8 mouse cellular contexts compared by ENCODE assay signal in the genomic region with DNA sequence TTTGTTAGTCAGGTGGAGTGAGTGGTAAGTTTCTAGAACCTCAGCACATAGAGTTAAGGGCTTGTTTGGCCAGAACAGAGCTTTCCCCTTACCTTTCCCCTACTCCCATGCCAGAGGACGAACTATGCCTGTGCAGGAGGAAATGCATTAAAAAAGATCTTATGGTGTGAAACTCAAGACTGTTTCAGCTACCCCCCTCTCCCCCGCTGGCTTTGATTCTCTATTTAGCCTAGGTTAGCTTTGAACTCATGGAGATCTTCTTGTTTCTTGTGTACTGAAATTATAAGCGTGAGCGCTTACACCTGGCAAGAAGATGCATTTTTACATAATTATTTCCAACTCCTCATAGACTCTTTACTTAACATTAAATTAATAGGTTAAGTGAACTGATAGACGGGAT. TPM values are rescaled to one million over a fixed set of nuclear protein-coding genes. Genes with fewer than 3 reads are reported as not detected.
DNase-seq lines count a peak whose midpoint lies in the region; ATAC-seq and TF ChIP-seq lines count a peak whose summit lies in the region.

No protein-coding gene starts in this region.

- peaks cover 26% of the 10 kb centered on the region for H3K4me1 ChIP-seq in erythroblast, embryonic 14.5 days (ENCODE audit: control insufficient read depth)
- peaks cover 2% of the 10 kb centered on the region; the same call in 1 of the 2 replicates for H3K4me1 ChIP-seq in testis, adult 2 months (ENCODE audit: control insufficient read depth, insufficient read depth, low read length)
- H3K4me1 ChIP-seq in liver, embryonic 12.5 days: peaks cover 17% of the 10 kb centered on the region

- no peak; the same call in 1 of the 2 replicates for ATAC-seq in erythroblast, adult 5-6 weeks (replicated peaks; ENCODE audit: low FRiP score, poor library complexity, severe bottlenecking)
- no peak for ATAC-seq in liver, embryonic 12.5 days
- no peak for ATAC-seq in granulocyte monocyte progenitor cell, adult 5-6 weeks (replicated peaks; ENCODE audit: poor library complexity, severe bottlenecking)

- no peaks in the 10 kb centered on the region for H3K9me3 ChIP-seq in erythroblast, embryonic 14.5 days (ENCODE audit: control insufficient read depth, low read length)
- no peaks in the 10 kb centered on the region for H3K9me3 ChIP-seq in liver, embryonic 12.5 days (replicated peaks)

- H3K9ac ChIP-seq in liver, embryonic 12.5 days: peak overlapping the region; percentile 92

- no peaks in the 10 kb centered on the region for H3K27me3 ChIP-seq in erythroblast, embryonic 14.5 days (ENCODE audit: control insufficient read depth)
- no peaks in the 10 kb centered on the region for H3K27me3 ChIP-seq in testis, adult 2 months (ENCODE audit: control insufficient read depth, insufficient read depth, low read length)
- H3K27me3 ChIP-seq in liver, embryonic 12.5 days (replicated peaks): no peaks in the 10 kb centered on the region

- no peak for DNase-seq in testis, postnatal 14 days (ENCODE audit: low spot score)
- DNase-seq in layer of hippocampus, adult 9-10 months (ENCODE audit: low spot score): no peak
- DNase-seq in right cerebral cortex, postnatal 25 days: no peak

- peak overlapping the region; percentile 98 for H3K27ac ChIP-seq in testis, adult 2 months (ENCODE audit: control insufficient read depth, insufficient read depth, low read depth, low read length)
- peak overlapping the region; percentile 90 for H3K27ac ChIP-seq in liver, embryonic 12.5 days

- 5% methylated on average over 5 of the region's 5 CpGs for WGBS in liver, embryonic 12.5 days (ENCODE audit: insufficient replicate concordance)

- H3K4me3 ChIP-seq in erythroblast, embryonic 14.5 days (replicated peaks): peak overlapping the region; percentile 81
- H3K4me3 ChIP-seq in testis, adult 2 months (ENCODE audit: control insufficient read depth, low read depth, low read length): peak overlapping the region; percentile 100
- H3K4me3 ChIP-seq in liver, embryonic 12.5 days: peak overlapping the region; percentile 85

- peak overlapping the region; percentile 85 for H3K4me2 ChIP-seq in liver, embryonic 12.5 days

- H3K36me3 ChIP-seq in erythroblast, embryonic 14.5 days (ENCODE audit: control insufficient read depth): peaks cover 10% of the 10 kb centered on the region
- H3K36me3 ChIP-seq in testis, adult 2 months (ENCODE audit: control insufficient read depth, insufficient read depth, low read length): no peaks in the 10 kb centered on the region
- H3K36me3 ChIP-seq in liver, embryonic 12.5 days: peaks cover 13% of the 10 kb centered on the region

- no peak for TF ChIP-seq POLR2A in testis, adult 2 months (IDR thresholded peaks at IDR 0.05; ENCODE audit: control insufficient read depth, low read depth, low read length)

- TF ChIP-seq CTCF in testis, adult 2 months (IDR thresholded peaks at IDR 0.05; ENCODE audit: control insufficient read depth, insufficient read depth, insufficient replicate concordance, low read depth, low read length): no peak

RNA-seq across cellular contexts. Expression of gene Pex13, which starts 0.8 kb away (rescaled TPM):
- polyA plus RNA-seq in erythroblast, embryonic 14.5 days (2012): 0.09 and 0.11 TPM in 2 replicates
- 4.2 and 6.9 TPM in 2 replicates for total RNA-seq in erythroblast, adult 5-6 weeks (2015; ENCODE audit: low replicate concordance)
- 2.5 and 2.6 TPM in 2 replicates for total RNA-seq in erythroblast, adult 5-6 weeks (2017; ENCODE audit: low replicate concordance)
- polyA plus RNA-seq in testis, adult 2 months (2012; rRNA removed): 32.7 and 35.5 TPM in 2 replicates
- 15.0 and 18.0 TPM in 2 replicates for polyA plus RNA-seq in liver, embryonic 12.5 days (2016; fragmentation: Nextera tagmentation; extraction: Ambion mirVana)
- 11.2 and 18.0 TPM in 2 replicates for total RNA-seq in granulocyte monocyte progenitor cell, adult 5-6 weeks (2014; fragmentation: Nextera tagmentation)
- 17.0 and 38.1 TPM in 2 replicates for total RNA-seq in granulocyte monocyte progenitor cell, adult 5-6 weeks (2017)

RNA-seq across cellular contexts. Expression of gene Pus10, which starts 1.1 kb away (rescaled TPM):
- polyA plus RNA-seq in erythroblast, embryonic 14.5 days (2012): 0.07 and 0.21 TPM in 2 replicates
- 7.7 and 16.3 TPM in 2 replicates for total RNA-seq in erythroblast, adult 5-6 weeks (2015; ENCODE audit: low replicate concordance)
- 8.9 and 9.2 TPM in 2 replicates for total RNA-seq in erythroblast, adult 5-6 weeks (2017; ENCODE audit: low replicate concordance)
- 7.2 and 7.9 TPM in 2 replicates for polyA plus RNA-seq in testis, adult 2 months (2012; rRNA removed)
- polyA plus RNA-seq in liver, embryonic 12.5 days (2016; fragmentation: Nextera tagmentation; extraction: Ambion mirVana): 21.8 and 22.6 TPM in 2 replicates
- 34.6 and 48.5 TPM in 2 replicates for total RNA-seq in granulocyte monocyte progenitor cell, adult 5-6 weeks (2014; fragmentation: Nextera tagmentation)
- total RNA-seq in granulocyte monocyte progenitor cell, adult 5-6 weeks (2017): 69.1 and 69.6 TPM in 2 replicates

RNA-seq across cellular contexts. Expression of gene 0610010F05Rik, which starts 33.1 kb away (rescaled TPM):
- polyA plus RNA-seq in erythroblast, embryonic 14.5 days (2012): 0.05 and 0.06 TPM in 2 replicates
- 4.6 and 23.8 TPM in 2 replicates for total RNA-seq in erythroblast, adult 5-6 weeks (2015; ENCODE audit: low replicate concordance)
- 4.7 and 5.2 TPM in 2 replicates for total RNA-seq in erythroblast, adult 5-6 weeks (2017; ENCODE audit: low replicate concordance)
- 10.4 and 12.0 TPM in 2 replicates for polyA plus RNA-seq in testis, adult 2 months (2012; rRNA removed)
- polyA plus RNA-seq in liver, embryonic 12.5 days (2016; fragmentation: Nextera tagmentation; extraction: Ambion mirVana): 17.0 and 18.1 TPM in 2 replicates
- total RNA-seq in granulocyte monocyte progenitor cell, adult 5-6 weeks (2014; fragmentation: Nextera tagmentation): 19.7 and 21.2 TPM in 2 replicates
- total RNA-seq in granulocyte monocyte progenitor cell, adult 5-6 weeks (2017): 31.8 and 32.7 TPM in 2 replicates

Comparison
In these comparisons a context has a peak if more than half of its experiments do, and no peak if none do; other contexts are left out.
1. RNA of gene Pex13, which starts 0.8 kb away (polyA plus RNA-seq): 32.7 to 35.5 TPM in testis, adult 2 months and 15.0 to 18.0 TPM in liver, embryonic 12.5 days; 0.09 to 0.11 TPM in erythroblast, embryonic 14.5 days; every median in the first group is over 10 times any median in the second.
2. RNA of gene 0610010F05Rik, which starts 33.1 kb away (polyA plus RNA-seq): 17.0 to 18.1 TPM in liver, embryonic 12.5 days and 10.4 to 12.0 TPM in testis, adult 2 months; 0.05 to 0.06 TPM in erythroblast, embryonic 14.5 days; every median in the first group is over 10 times any median in the second.
3. Peak in every context shown above with its lines, with median percentiles within 50 percentile points of each other: H3K4me3 ChIP-seq.